Mouse (Mus musculus) heart, adult 9 months (tissue): Measurements from ENCODE around the gene Lhfpl4.

ENCODE experiments used
- DNase-seq, 2 experiments: peaks; one replicate each; pipeline ENCODE4 v3.0.0; 2022; ENCODE audit warnings: low spot score in 2 of 2

Gene Lhfpl4

GRCm38 (mm10) chr6:113194841-113195595, at the start of gene Lhfpl4:
Gene Lhfpl4, minus strand, starts transcription at chr6:113195384.
- DNase-seq = no peak

DNA sequence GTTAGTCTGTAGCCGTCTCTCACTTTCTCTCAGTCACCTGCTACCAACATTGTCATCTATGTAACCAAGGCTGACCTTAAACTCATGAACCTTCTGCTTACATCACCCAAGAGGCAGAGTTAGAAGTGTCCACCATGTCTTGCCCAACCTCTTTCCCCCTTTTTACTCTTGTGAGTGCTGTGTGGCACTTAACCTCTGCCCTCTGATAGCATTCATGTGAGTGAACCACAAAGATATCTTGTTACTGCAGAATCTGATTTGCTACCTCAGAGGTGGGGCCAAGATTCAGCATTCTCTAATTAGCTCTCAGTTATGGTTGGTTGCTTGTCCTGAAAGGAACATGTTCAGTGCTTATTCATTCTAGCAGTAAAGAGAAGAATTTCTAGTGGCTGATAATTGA, 47.6 kb upstream of the Lhfpl4 start:
- DNase-seq = no peak

- peak in 1 of 2 experiments; percentile 11 for DNase-seq
Observed at GRCm38 (mm10) chr6:113238442-113238841, 43.3 kb upstream of the Lhfpl4 start.

DNA sequence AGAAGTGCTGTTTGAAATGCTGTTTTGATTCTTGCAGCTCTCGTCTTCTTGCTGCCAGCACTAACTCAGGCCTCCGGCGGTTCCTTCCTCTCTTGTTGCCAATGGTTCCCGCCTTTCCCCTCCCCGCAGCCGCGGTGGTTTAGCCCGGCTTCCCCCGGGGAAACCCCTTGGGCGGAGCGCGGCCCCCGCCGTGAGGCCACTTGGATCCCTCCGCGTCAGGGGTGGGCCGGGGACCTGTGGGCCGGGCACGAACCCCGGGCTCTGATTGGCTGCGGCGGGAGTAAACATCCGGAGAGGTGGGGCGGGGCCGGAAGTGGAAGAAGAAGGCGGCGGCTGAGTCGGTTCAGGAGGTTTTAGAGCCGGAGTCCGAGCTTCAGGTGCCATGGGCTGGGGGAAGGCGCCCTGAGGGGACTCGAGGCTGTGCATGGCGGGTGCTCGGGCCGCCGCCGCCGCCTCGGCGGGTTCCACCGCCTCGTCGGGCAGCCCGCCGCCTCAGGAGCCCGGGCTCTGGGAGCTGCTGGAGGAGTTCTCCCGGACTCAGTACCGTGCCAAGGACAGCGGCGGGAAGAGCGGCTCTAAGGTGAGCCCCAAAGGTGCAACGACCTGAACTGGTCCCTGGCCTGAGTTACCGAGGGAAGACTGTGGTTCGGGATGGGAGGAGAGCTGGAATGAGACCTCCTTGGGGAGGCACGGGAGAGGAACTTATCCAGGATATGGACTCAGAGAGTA, 42.5 kb upstream of the Lhfpl4 start, which contains the start of gene Mtmr14:
TSS of gene Mtmr14 (plus strand) at position 302 of the 729 bp plus-strand sequence.
- DNase-seq = peak; percentile 99

DNA sequence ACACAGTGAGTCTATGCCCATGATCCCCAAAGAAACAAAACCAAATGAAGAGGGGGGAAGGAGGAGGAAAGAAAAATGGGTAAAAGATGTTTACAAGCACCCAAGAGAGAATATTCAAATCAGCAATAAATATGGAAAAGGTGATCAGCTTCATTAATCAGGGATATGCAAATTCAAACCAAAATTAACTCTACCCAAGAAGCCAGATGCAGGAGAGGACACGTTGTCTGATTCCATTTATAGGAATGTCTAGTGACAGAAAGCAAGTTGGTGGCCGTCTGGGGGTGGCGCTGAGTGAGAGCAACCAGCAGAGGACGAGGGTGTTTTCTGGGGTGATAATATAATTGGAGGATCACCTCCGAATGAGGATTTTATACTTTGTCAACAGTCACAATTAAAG, 40.0 kb upstream of the Lhfpl4 start:
- no peak for DNase-seq

GRCm38 (mm10) chr6:113226705-113227104, 31.5 kb upstream of the Lhfpl4 start:
- no peak for DNase-seq

DNA sequence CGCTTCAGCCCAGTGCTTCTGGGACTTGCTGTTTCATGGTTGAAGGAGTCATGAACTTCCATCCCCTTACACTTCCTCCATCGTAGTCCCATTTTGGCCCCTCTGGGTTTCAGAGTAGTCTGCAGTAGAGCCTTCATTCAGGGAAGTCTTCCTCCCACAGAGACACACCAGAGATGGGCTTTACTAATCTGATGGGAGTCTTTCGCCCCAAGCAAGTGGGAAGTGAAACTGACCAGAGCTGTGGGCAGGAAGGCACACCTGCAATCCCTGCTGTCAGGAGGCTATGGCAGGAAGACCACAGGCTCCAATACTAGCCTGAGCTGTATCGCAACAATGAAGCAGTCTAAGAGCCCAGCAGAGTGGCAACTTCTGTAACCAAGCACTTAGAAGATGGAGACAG, 30.6 kb upstream of the Lhfpl4 start:
- no peak for DNase-seq

- no peak for DNase-seq
Observed at GRCm38 (mm10) chr6:113216280-113216679, 21.1 kb upstream of the Lhfpl4 start.

GRCm38 (mm10) chr6:113195596-113195992, 410 bp upstream of the Lhfpl4 start:
- no peak for DNase-seq

DNA sequence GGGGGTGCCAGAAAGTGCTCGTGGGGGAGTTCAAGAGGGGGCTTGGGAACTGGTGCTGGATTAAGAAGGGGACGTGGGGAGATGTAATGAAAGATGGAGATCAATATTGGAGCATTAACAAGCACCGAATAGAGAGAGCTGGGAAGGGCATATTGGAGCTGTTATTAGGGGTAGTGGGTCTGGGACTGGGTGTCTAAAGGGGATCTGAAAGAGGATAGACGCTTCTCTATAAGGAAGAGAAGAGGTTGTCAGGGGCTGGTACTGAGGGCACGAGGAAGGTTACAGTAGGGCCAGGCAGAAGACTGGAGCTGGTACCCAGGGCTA, 705 bp downstream of the Lhfpl4 start:
- DNase-seq = no peak

GRCm38 (mm10) chr6:113193765-113194460, 1.3 kb downstream of the Lhfpl4 start:
- DNase-seq = no peak

DNA sequence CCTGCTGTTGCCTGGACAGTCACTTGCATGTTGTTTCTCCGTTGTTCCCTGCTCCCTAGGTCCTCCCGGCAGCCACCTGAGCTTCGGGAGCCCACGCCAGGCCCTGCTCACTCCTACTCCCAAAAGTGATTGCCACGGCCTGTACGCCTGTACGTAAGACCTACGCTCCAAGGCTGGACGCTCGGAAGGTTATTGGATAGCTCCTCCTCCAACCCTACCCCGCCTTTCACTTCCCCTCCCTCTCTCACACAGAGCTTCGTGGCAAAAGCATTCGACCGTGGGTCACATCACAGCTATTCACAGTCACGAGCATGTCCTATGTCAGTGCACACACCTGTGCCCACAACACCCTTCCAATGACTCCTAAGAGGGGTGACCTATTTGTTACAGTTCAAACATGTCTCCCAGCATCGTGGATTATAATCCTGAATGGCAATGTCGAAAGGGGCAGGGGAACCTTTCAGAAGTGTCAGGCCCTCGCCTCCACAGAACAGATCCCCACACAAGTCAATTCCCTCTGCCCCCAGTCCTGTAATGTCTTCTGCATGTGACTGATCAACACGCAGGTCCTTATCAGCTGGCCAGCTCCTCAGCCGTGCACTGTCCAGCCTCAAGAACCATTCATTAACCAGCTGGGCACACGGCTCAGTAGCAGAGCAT, 10.2 kb downstream of the Lhfpl4 start:
- DNase-seq = no peak

GRCm38 (mm10) chr6:113184163-113184562, 11.0 kb downstream of the Lhfpl4 start:
- DNase-seq = peak; percentile 65 to 69

- no peak for DNase-seq
Observed at GRCm38 (mm10) chr6:113179195-113179733, 15.9 kb downstream of the Lhfpl4 start.

- no peak for DNase-seq
Observed at GRCm38 (mm10) chr6:113178286-113179194, 16.6 kb downstream of the Lhfpl4 start.

GRCm38 (mm10) chr6:113176613-113177012, 18.6 kb downstream of the Lhfpl4 start:
- no peak for DNase-seq

GRCm38 (mm10) chr6:113175469-113175868, 19.7 kb downstream of the Lhfpl4 start:
- no peak for DNase-seq

DNA sequence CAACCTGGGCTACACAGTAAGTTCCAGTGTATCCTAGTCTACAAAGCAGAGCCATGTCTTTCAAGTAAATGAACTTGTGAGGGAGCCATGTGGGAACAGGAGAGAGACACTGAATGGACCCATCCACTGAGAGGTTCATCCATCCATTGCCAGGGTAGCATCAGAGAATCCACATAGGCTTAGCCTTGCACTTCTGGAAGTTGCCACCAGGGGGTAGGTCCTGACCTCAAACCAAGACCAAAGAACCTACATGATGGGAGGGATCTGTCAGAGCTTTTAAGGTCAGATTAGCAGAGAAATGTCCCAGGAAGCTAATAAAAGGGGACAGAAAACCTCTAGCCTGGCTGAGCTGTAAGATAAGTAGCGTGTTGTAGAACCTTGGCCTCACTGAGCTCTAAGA, 22.6 kb downstream of the Lhfpl4 start:
- peak; percentile 41 to 47 for DNase-seq

- no peak for DNase-seq
Observed at GRCm38 (mm10) chr6:113172011-113172410, 23.2 kb downstream of the Lhfpl4 start.

DNA sequence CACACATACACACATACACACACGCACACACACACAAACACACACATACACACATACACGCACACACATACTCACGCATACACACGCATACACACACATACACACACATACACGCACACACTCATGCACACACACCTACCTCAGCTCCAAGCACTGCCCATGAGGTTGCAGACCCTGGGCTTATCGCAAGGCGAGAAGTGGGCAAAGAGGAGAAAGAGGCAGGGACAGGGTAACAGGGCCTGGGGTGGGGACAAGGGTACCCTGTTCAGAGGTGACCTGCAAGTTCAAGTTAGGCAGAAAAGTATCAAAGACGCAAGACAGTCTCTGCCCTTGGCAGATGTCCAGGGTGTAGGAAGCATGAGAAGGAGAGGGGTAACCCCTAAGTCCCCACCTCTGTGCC, 24.5 kb downstream of the Lhfpl4 start:
- DNase-seq = no peak

- DNase-seq = no peak
Observed at GRCm38 (mm10) chr6:113169852-113170251, 25.3 kb downstream of the Lhfpl4 start.
